Mouse (Mus musculus) limb, embryonic 11.5 days (tissue): ENCODE data around the gene Tspan32. TPM values are rescaled to one million over a fixed set of nuclear protein-coding genes. Genes with fewer than 3 reads are reported as not detected.

Experiments used
- ATAC-seq: fragments of 200-750 bp; cut with Nextera tagmentation; 2 replicates; pipeline ENCODE4 v1.8.0; 2017; ENCODE audit warnings: low read depth; ENCODE audit not compliant: insufficient number of reproducible peaks, low FRiP score, low TSS enrichment
- DNase-seq: peaks from one replicate; pipeline ENCODE4 v3.0.0-alpha.2; 2015; ENCODE audit warnings: low spot score
- H3K27ac ChIP-seq: fragments of 300-500 bp; sonication (generic); replicated peaks from 2 replicates; pipeline ENCODE4 v1.5.1; 2014; ENCODE audit warnings: low read depth, mild to moderate bottlenecking, low read length
- H3K27me3 ChIP-seq: fragments of 300-500 bp; sonication (generic); 2 replicates; pipeline ENCODE4 v1.6.1; 2014; ENCODE audit warnings: mild to moderate bottlenecking, low read length, mixed read lengths; ENCODE audit not compliant: control insufficient read depth, insufficient read depth
- H3K36me3 ChIP-seq: fragments of 300-500 bp; sonication (generic); 2 replicates; pipeline ENCODE4 v1.6.1; 2014; ENCODE audit warnings: mild to moderate bottlenecking, low read length, moderate library complexity, mixed read lengths; ENCODE audit not compliant: control insufficient read depth, insufficient read depth
- H3K4me1 ChIP-seq: fragments of 300-500 bp; sonication (generic); 2 replicates; pipeline ENCODE4 v1.6.1; 2014; ENCODE audit warnings: low read length, mixed read lengths; ENCODE audit not compliant: control insufficient read depth, insufficient read depth
- H3K4me2 ChIP-seq: fragments of 300-500 bp; sonication (generic); 2 replicates; pipeline ENCODE4 v1.6.1; 2014; ENCODE audit warnings: low read depth, mild to moderate bottlenecking, moderate library complexity; ENCODE audit not compliant: severe bottlenecking
- H3K4me3 ChIP-seq: fragments of 300-500 bp; sonication (generic); 2 replicates; pipeline ENCODE4 v1.5.1; 2014; ENCODE audit warnings: low read depth, low read length
- H3K9ac ChIP-seq: fragments of 300-500 bp; sonication (generic); 2 replicates; pipeline ENCODE4 v1.6.1; 2014; ENCODE audit warnings: mild to moderate bottlenecking, low read length
- H3K9me3 ChIP-seq: fragments of 300-500 bp; sonication (generic); 2 replicates; pipeline ENCODE4 v1.6.1; 2016; ENCODE audit warnings: low read length; ENCODE audit not compliant: control insufficient read depth
- WGBS: fragments of 180-500 bp; shearing (Covaris S2); extraction: QIAGEN DNeasy Blood & Tissue Kit; methylation state at CpG from one replicate; pipeline ENCODE4 v1.1.7; 2014; 5-methylcytosine and 5-hydroxymethylcytosine counted together
- polyA plus RNA-seq: library from polyadenylated mRNA; unstranded; fragments of >200 nt; fragmentation: Nextera tagmentation; extraction: Ambion mirVana; gene quantifications from 2 replicates; pipeline ENCODE4 v1.2.1, GENCODE M21; 2014

The Tspan32 gene
- polyA plus RNA-seq, 1 experiment from 2014 or later: 4.8 TPM

- Histone ChIP-seq H3K4me2 (peak overlapping the region; percentile 15; the same call in 1 of the 2 replicates), H3K4me1 (peaks cover 31% of the 10 kb centered on the region), H3K9ac (no peak overlapping the region; the same call in none of the 2 replicates)
These were observed 1.4 kb downstream of the Tspan32 start for GRCm38 (mm10) chr7:143006097-143006755.

GRCm38 (mm10) chr7:143006756-143007598 lies 2.1 kb downstream of the Tspan32 start:
- H3K4me3 ChIP-seq: no peak overlapping the region
- H3K36me3 ChIP-seq: no peaks in the 10 kb centered on the region
- no peaks in the 10 kb centered on the region for H3K27me3 ChIP-seq
- no peak for ATAC-seq
- no peaks in the 10 kb centered on the region for H3K9me3 ChIP-seq
- DNase-seq: no peak
- H3K27ac ChIP-seq: peak overlapping the region; percentile 99; the same call in 1 of the 2 replicates
- peaks cover 31% of the 10 kb centered on the region for H3K4me1 ChIP-seq
- H3K9ac ChIP-seq: peak overlapping the region; percentile 1; the same call in 1 of the 2 replicates
- 84% methylated on average over 8 of the region's 8 CpGs for WGBS
- peak overlapping the region; percentile 15; the same call in 1 of the 2 replicates for H3K4me2 ChIP-seq

More at GRCm38 (mm10) chr7:143006097-143006755, 1.4 kb downstream of the Tspan32 start:
- 91% methylated on average over 2 of the region's 2 CpGs for WGBS
- ATAC-seq (no peak), DNase-seq (no peak)
- H3K27ac ChIP-seq: 0 out of 2 replicates have a peak overlapping the region, but pooled peaks have one; percentile 12
- H3K4me3 ChIP-seq: no peak overlapping the region; the same call in 1 of the 2 replicates
- no peaks in the 10 kb centered on the region for H3K27me3 ChIP-seq
- H3K36me3 ChIP-seq: no peaks in the 10 kb centered on the region
- H3K9me3 ChIP-seq: no peaks in the 10 kb centered on the region

GRCm38 (mm10) chr7:143007599-143008369 lies 2.9 kb downstream of the Tspan32 start:
- ATAC-seq: peak; percentile 72
- Histone ChIP-seq H3K9ac (peak overlapping the region; percentile 53), H3K27ac (peak overlapping the region; percentile 99), H3K4me3 (no peak overlapping the region; the same call in 1 of the 2 replicates), H3K9me3 (no peaks in the 10 kb centered on the region), H3K4me2 (peak overlapping the region; percentile 42), H3K4me1 (peaks cover 31% of the 10 kb centered on the region), H3K36me3 (no peaks in the 10 kb centered on the region), H3K27me3 (no peaks in the 10 kb centered on the region)
- peak; percentile 98 for DNase-seq
- 38% methylated on average over 17 of the region's 17 CpGs for WGBS

GRCm38 (mm10) chr7:143008370-143008926 lies 3.6 kb downstream of the Tspan32 start:
- no peaks in the 10 kb centered on the region for H3K9me3 ChIP-seq
- H3K4me1 ChIP-seq: peaks cover 31% of the 10 kb centered on the region
- H3K36me3 ChIP-seq: no peaks in the 10 kb centered on the region
- H3K27ac ChIP-seq: peak overlapping the region; percentile 99
- H3K27me3 ChIP-seq: no peaks in the 10 kb centered on the region
- peak; percentile 81 for DNase-seq
- 19% methylated on average over 8 of the region's 8 CpGs for WGBS
- ATAC-seq: peak; percentile 77
- peak overlapping the region; percentile 7; the same call in 1 of the 2 replicates for H3K4me3 ChIP-seq
- peak overlapping the region; percentile 53 for H3K9ac ChIP-seq
- peak overlapping the region; percentile 42 for H3K4me2 ChIP-seq

- Histone ChIP-seq H3K27ac (peak overlapping the region; percentile 99), H3K9ac (peak overlapping the region; percentile 51), H3K4me2 (peak overlapping the region; percentile 42), H3K4me3 (no peak overlapping the region), H3K9me3 (no peaks in the 10 kb centered on the region), H3K27me3 (no peaks in the 10 kb centered on the region), H3K36me3 (no peaks in the 10 kb centered on the region), H3K4me1 (peaks cover 31% of the 10 kb centered on the region)
- WGBS: 22% methylated on average over 3 of the region's 4 CpGs
- DNase-seq: peak; percentile 79
- ATAC-seq: peak; percentile 87
These were observed 4.3 kb downstream of the Tspan32 start for GRCm38 (mm10) chr7:143008996-143009665.

- WGBS: 91% methylated on average over 4 of the region's 4 CpGs
- ATAC-seq (no peak), DNase-seq (no peak)
These were observed 5.2 kb downstream of the Tspan32 start for GRCm38 (mm10) chr7:143009996-143010395.

GRCm38 (mm10) chr7:143011226-143011625 lies 6.4 kb downstream of the Tspan32 start:
- H3K4me1 ChIP-seq: peaks cover 32% of the 10 kb centered on the region
- no peak for DNase-seq
- no peak for ATAC-seq
- H3K27me3 ChIP-seq: no peaks in the 10 kb centered on the region
- H3K4me2 ChIP-seq: no peak overlapping the region
- 79% methylated on average over 1 of the region's 1 CpGs for WGBS
- no peak overlapping the region; the same call in 1 of the 2 replicates for H3K27ac ChIP-seq
- H3K9ac ChIP-seq: no peak overlapping the region
- H3K9me3 ChIP-seq: no peaks in the 10 kb centered on the region
- H3K4me3 ChIP-seq: no peak overlapping the region
- no peaks in the 10 kb centered on the region for H3K36me3 ChIP-seq

More at GRCm38 (mm10) chr7:143009996-143010395, 5.2 kb downstream of the Tspan32 start:
- Histone ChIP-seq H3K27ac (peak overlapping the region; percentile 99), H3K9ac (no peak overlapping the region), H3K36me3 (no peaks in the 10 kb centered on the region), H3K4me1 (peaks cover 31% of the 10 kb centered on the region), H3K4me3 (no peak overlapping the region), H3K4me2 (no peak overlapping the region; the same call in 1 of the 2 replicates), H3K27me3 (no peaks in the 10 kb centered on the region), H3K9me3 (no peaks in the 10 kb centered on the region)
